ENCODE assay signal across 27 mouse cellular contexts in the genomic region with DNA sequence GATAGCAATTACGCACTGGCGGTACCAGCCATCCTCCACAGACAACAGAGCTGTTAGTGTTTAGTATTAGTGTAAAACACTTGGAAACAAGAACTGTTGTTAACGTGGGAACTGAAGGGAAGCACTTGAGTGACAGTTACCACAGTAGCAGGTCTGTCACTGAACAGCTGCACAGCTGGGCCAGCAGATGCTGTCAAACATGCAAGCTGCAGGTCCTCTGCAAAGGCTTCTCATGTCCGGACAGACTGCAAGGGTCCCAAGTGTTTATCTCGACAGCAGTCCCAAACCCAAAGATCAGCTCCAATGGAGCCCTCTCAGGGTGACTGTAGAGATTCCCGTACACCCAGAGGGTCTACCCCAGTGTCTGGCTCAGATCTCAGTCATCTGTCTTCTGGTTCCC. TPM values are rescaled to one million over a fixed set of nuclear protein-coding genes. Genes with fewer than 3 reads are reported as not detected.
DNase-seq lines count a peak whose midpoint lies in the region; ATAC-seq and TF ChIP-seq lines count a peak whose summit lies in the region.
"Had no signal": no experiment of that assay in that cellular context is flagged by ENCODE, and none has a peak within 500 bp of the region (broad histone marks: within the 10 kb centered on the region; RNA-seq: fewer than 3 reads in every experiment).

No protein-coding gene starts in this region.

- DNase-seq in liver, embryonic 14.5 days (ENCODE audit: low read depth in 3 of 3, low spot score in 3 of 3) = no peak
- no peak for DNase-seq in liver, postnatal 0 days
- peak; percentile 58 for DNase-seq in thymus, postnatal 0 days (ENCODE audit: low spot score)
- DNase-seq in thymus, postnatal 36 days = peak; percentile 34 to 54
- no peak for DNase-seq in frontal cortex, postnatal 36 days (ENCODE audit: low spot score in 2 of 2)
- no peak for DNase-seq in adrenal gland, postnatal 10 days
- DNase-seq: adrenal gland, postnatal 36 days; cerebellum, adult 8-10 months; cerebellum, postnatal 25 days; gastrocnemius, postnatal 14 days; heart, adult 2 months; heart, postnatal 36 days had no signal

- no peak overlapping the region for H3K4me3 ChIP-seq in liver, embryonic 14.5 days (ENCODE audit: insufficient read depth in 1 of 2, low read depth in 2 of 2, low read length in 2 of 2)
- H3K4me3 ChIP-seq in liver, postnatal 0 days (ENCODE audit: low read depth, low read length) = no peak overlapping the region
- H3K4me3 ChIP-seq: embryonic facial prominence, embryonic 10.5 days; erythroblast, embryonic 14.5 days; forebrain, embryonic 10.5 days; heart, adult 2 months; heart, embryonic 15.5 days; hindbrain, embryonic 15.5 days had no signal

- no peak overlapping the region for H3K27ac ChIP-seq in liver, embryonic 14.5 days
- no peak overlapping the region for H3K27ac ChIP-seq in liver, postnatal 0 days (ENCODE audit: low read depth)
- H3K27ac ChIP-seq: embryonic facial prominence, embryonic 10.5 days; forebrain, embryonic 10.5 days; heart, adult 2 months; heart, embryonic 15.5 days; hindbrain, embryonic 15.5 days had no signal

- 0 out of 2 replicates have a peak, but pooled peaks have one; percentile 9 for TF ChIP-seq EP300 in liver, embryonic 14.5 days (IDR thresholded peaks at IDR 0.05; ENCODE audit: low read depth)
- no peak for TF ChIP-seq EP300 in liver, postnatal 0 days (IDR thresholded peaks at IDR 0.05; ENCODE audit: low read depth)

- H3K9ac ChIP-seq in liver, embryonic 14.5 days (replicated peaks) = no peak overlapping the region
- H3K9ac ChIP-seq in liver, postnatal 0 days (replicated peaks) = no peak overlapping the region
- H3K9ac ChIP-seq: heart, embryonic 15.5 days; hindbrain, embryonic 15.5 days had no signal

- H3K27me3 ChIP-seq in liver, embryonic 14.5 days (ENCODE audit: control insufficient read depth, insufficient read depth, low read length) = no peaks in the 10 kb centered on the region
- no peaks in the 10 kb centered on the region for H3K27me3 ChIP-seq in liver, postnatal 0 days (ENCODE audit: insufficient read depth, low read length)
- H3K27me3 ChIP-seq: heart, embryonic 15.5 days; hindbrain, embryonic 15.5 days; Patski had no signal

- H3K4me2 ChIP-seq in liver, embryonic 14.5 days (ENCODE audit: low read depth) = no peak overlapping the region
- no peak overlapping the region for H3K4me2 ChIP-seq in liver, postnatal 0 days (ENCODE audit: low read depth, low read length)
- H3K4me2 ChIP-seq: heart, embryonic 11.5 days; heart, embryonic 15.5 days; hindbrain, embryonic 15.5 days had no signal

- no peak for ATAC-seq in liver, embryonic 14.5 days (ENCODE audit: insufficient read depth)
- no peak for ATAC-seq in liver, postnatal 0 days
- ATAC-seq in megakaryocyte-erythroid progenitor cell, adult 5-6 weeks (replicated peaks; ENCODE audit: low FRiP score, low TSS enrichment, poor library complexity, severe bottlenecking) = 0 out of 2 replicates have a peak, but pooled peaks have one; percentile 23
- no peak for ATAC-seq in frontal cortex, adult (ENCODE audit: low TSS enrichment)
- ATAC-seq: activated CD4-positive, CD25-positive, alpha-beta regulatory T cell, adult 4 months; forebrain, embryonic 14.5 days; inflammation-experienced regulatory T-cells, adult 6 months; Patski had no signal

- peaks cover 3 to 13% of the 10 kb centered on the region in 2 experiments; a peak in 3 of 4 replicates for H3K4me1 ChIP-seq in liver, embryonic 14.5 days (replicated peaks; ENCODE audit: control insufficient read depth in 2 of 2, insufficient read depth in 2 of 2, low read length in 1 of 2)
- H3K4me1 ChIP-seq in liver, postnatal 0 days (ENCODE audit: insufficient read depth) = no peaks in the 10 kb centered on the region
- H3K4me1 ChIP-seq: embryonic facial prominence, embryonic 10.5 days; heart, embryonic 15.5 days had no signal

- H3K9me3 ChIP-seq in liver, embryonic 14.5 days (ENCODE audit: control insufficient read depth, low read length) = no peaks in the 10 kb centered on the region
- H3K9me3 ChIP-seq in liver, postnatal 0 days (ENCODE audit: low read length) = no peaks in the 10 kb centered on the region
- H3K9me3 ChIP-seq: embryonic facial prominence, embryonic 10.5 days; forebrain, embryonic 10.5 days; heart, embryonic 15.5 days; hindbrain, embryonic 15.5 days had no signal

- no peaks in the 10 kb centered on the region for H3K36me3 ChIP-seq in liver, embryonic 14.5 days (replicated peaks; ENCODE audit: control insufficient read depth, insufficient read depth, low read depth)
- H3K36me3 ChIP-seq in liver, postnatal 0 days (replicated peaks; ENCODE audit: insufficient read depth, low read length) = 0 out of 2 replicates have a peak, but pooled peaks cover 4% of the 10 kb centered on the region

- WGBS in liver, embryonic 14.5 days (ENCODE audit: insufficient replicate concordance) = 35% methylated on average over 6 of the region's 6 CpGs
- 49% methylated on average over 6 of the region's 6 CpGs for WGBS in liver, postnatal 0 days (ENCODE audit: insufficient replicate concordance)

- TF ChIP-seq CTCF in liver, embryonic 14.5 days (IDR thresholded peaks at IDR 0.05; ENCODE audit: low read depth) = no peak
- TF ChIP-seq CTCF in liver, postnatal 0 days (IDR thresholded peaks at IDR 0.05; ENCODE audit: low read depth) = no peak

RNA-seq across cellular contexts. Expression of a gene that starts 41.7 kb away (rescaled TPM):
- polyA plus RNA-seq in liver, embryonic 14.5 days (2012; rRNA removed) = not detected in 2 replicates
- not detected in 2 replicates for polyA plus RNA-seq in liver, embryonic 14.5 days (2014; fragmentation: Nextera tagmentation; extraction: Ambion mirVana)
- polyA plus RNA-seq in liver, postnatal 0 days (2015; fragmentation: Nextera tagmentation; extraction: Ambion mirVana) = not detected in 2 replicates
- not detected in 2 replicates for total RNA-seq in megakaryocyte-erythroid progenitor cell, adult 5-6 weeks (2014; fragmentation: Nextera tagmentation)
- not detected in 2 replicates for total RNA-seq in megakaryocyte-erythroid progenitor cell, adult 5-6 weeks (2017)
- not detected in 2 replicates for polyA plus RNA-seq in thymus, postnatal 0 days (2015; fragmentation: Nextera tagmentation; extraction: Ambion mirVana)
- not detected for total RNA-seq in adrenal gland, postnatal 10 days (2021)
- total RNA-seq: adrenal gland, adult 18-20 months; adrenal gland, postnatal 36 days; gastrocnemius, postnatal 14 days; heart, adult 2 months; heart, postnatal 36 days had no signal
- polyA plus RNA-seq: activated CD4-positive, CD25-positive, alpha-beta regulatory T cell, adult 4 months; C2C12; embryonic facial prominence, embryonic 10.5 days; embryonic facial prominence, embryonic 14.5 days; erythroblast, embryonic 14.5 days; forebrain, embryonic 10.5 days; forebrain, embryonic 14.5 days; heart, adult 2 months; heart, embryonic 11.5 days; heart, embryonic 15.5 days; hindbrain, embryonic 15.5 days; inflammation-experienced regulatory T-cells, adult 6 months; Patski had no signal

RNA-seq across cellular contexts. Expression of a gene that starts 42.3 kb away (rescaled TPM):
- 0.02 and 0.03 TPM in 2 replicates for polyA plus RNA-seq in liver, embryonic 14.5 days (2012; rRNA removed)
- 0.08 TPM in 1 of 2 replicates, not detected in the other for polyA plus RNA-seq in liver, embryonic 14.5 days (2014; fragmentation: Nextera tagmentation; extraction: Ambion mirVana)
- not detected in 2 replicates for polyA plus RNA-seq in liver, postnatal 0 days (2015; fragmentation: Nextera tagmentation; extraction: Ambion mirVana)
- total RNA-seq in megakaryocyte-erythroid progenitor cell, adult 5-6 weeks (2014; fragmentation: Nextera tagmentation) = not detected in 2 replicates
- total RNA-seq in megakaryocyte-erythroid progenitor cell, adult 5-6 weeks (2017) = not detected in 2 replicates
- polyA plus RNA-seq in thymus, postnatal 0 days (2015; fragmentation: Nextera tagmentation; extraction: Ambion mirVana) = 2.2 and 2.3 TPM in 2 replicates
- total RNA-seq in adrenal gland, postnatal 10 days (2021) = not detected
- total RNA-seq: adrenal gland, adult 18-20 months; adrenal gland, postnatal 36 days; gastrocnemius, postnatal 14 days; heart, adult 2 months; heart, postnatal 36 days had no signal
- polyA plus RNA-seq: erythroblast, embryonic 14.5 days; heart, adult 2 months; heart, embryonic 15.5 days had no signal

RNA-seq across cellular contexts. Expression of a gene that starts 45.5 kb away (rescaled TPM):
- 1.6 and 2.0 TPM in 2 replicates for polyA plus RNA-seq in liver, embryonic 14.5 days (2012; rRNA removed)
- 1.3 and 2.2 TPM in 2 replicates for polyA plus RNA-seq in liver, embryonic 14.5 days (2014; fragmentation: Nextera tagmentation; extraction: Ambion mirVana)
- polyA plus RNA-seq in liver, postnatal 0 days (2015; fragmentation: Nextera tagmentation; extraction: Ambion mirVana) = 1.9 and 2.2 TPM in 2 replicates
- 5.3 and 5.6 TPM in 2 replicates for total RNA-seq in megakaryocyte-erythroid progenitor cell, adult 5-6 weeks (2014; fragmentation: Nextera tagmentation)
- total RNA-seq in megakaryocyte-erythroid progenitor cell, adult 5-6 weeks (2017) = 7.1 and 8.8 TPM in 2 replicates
- 8.1 and 9.5 TPM in 2 replicates for polyA plus RNA-seq in thymus, postnatal 0 days (2015; fragmentation: Nextera tagmentation; extraction: Ambion mirVana)
- total RNA-seq in adrenal gland, postnatal 10 days (2021) = 10 to 100 TPM; 14.8 to 18.0 TPM
- polyA plus RNA-seq: erythroblast, embryonic 14.5 days had no signal

Comparison
In these comparisons a context has a peak if more than half of its experiments do, and no peak if none do; other contexts are left out.
1. DNase-seq: peak in thymus, postnatal 0 days (single experiment) and thymus, postnatal 36 days (2 of 2); none in liver, embryonic 14.5 days (0 of 3), liver, postnatal 0 days (single experiment), frontal cortex, postnatal 36 days (0 of 2) and adrenal gland, postnatal 10 days (single experiment).